Mouse (Mus musculus) lung, adult 2 months (tissue): Measurements from ENCODE around the gene Rapgef5.

ENCODE experiments used
- CTCF ChIP-seq: fragments of 200-500 bp; IDR thresholded peaks from 2 replicates; pipeline ENCODE4 v1.5.1; 2011; ENCODE audit warnings: mild to moderate bottlenecking, low read length, control low read depth; ENCODE audit not compliant: insufficient read depth
- POLR2A ChIP-seq: fragments of 200-500 bp; IDR thresholded peaks from 2 replicates; pipeline ENCODE4 v1.6.1; 2011; ENCODE audit warnings: low read depth, mild to moderate bottlenecking, control low read depth, low read length, borderline replicate concordance; ENCODE audit errors: extremely low read depth

GRCm38 (mm10) chr12:117702928-117703327 lies 186.6 kb downstream of the Rapgef5 start:
- TF ChIP-seq CTCF (no peak), POLR2A (no peak)
